Mouse (Mus musculus) limb, embryonic 11.5 days (tissue): ENCODE results near the gene Acvr1b. TPM values are rescaled to one million over a fixed set of nuclear protein-coding genes. Genes with fewer than 3 reads are reported as not detected.

ENCODE experiments used
- ATAC-seq: fragments of 200-750 bp; cut with Nextera tagmentation; 2 replicates; pipeline ENCODE4 v1.8.0; 2017; ENCODE audit warnings: low read depth; ENCODE audit not compliant: insufficient number of reproducible peaks, low FRiP score, low TSS enrichment
- DNase-seq: peaks from one replicate; pipeline ENCODE4 v3.0.0-alpha.2; 2015; ENCODE audit warnings: low spot score
- H3K27ac ChIP-seq: fragments of 300-500 bp; sonication (generic); replicated peaks from 2 replicates; pipeline ENCODE4 v1.5.1; 2014; ENCODE audit warnings: low read depth, mild to moderate bottlenecking, low read length
- H3K27me3 ChIP-seq: fragments of 300-500 bp; sonication (generic); 2 replicates; pipeline ENCODE4 v1.6.1; 2014; ENCODE audit warnings: mild to moderate bottlenecking, low read length, mixed read lengths; ENCODE audit not compliant: control insufficient read depth, insufficient read depth
- H3K36me3 ChIP-seq: fragments of 300-500 bp; sonication (generic); 2 replicates; pipeline ENCODE4 v1.6.1; 2014; ENCODE audit warnings: mild to moderate bottlenecking, low read length, moderate library complexity, mixed read lengths; ENCODE audit not compliant: control insufficient read depth, insufficient read depth
- H3K4me1 ChIP-seq: fragments of 300-500 bp; sonication (generic); 2 replicates; pipeline ENCODE4 v1.6.1; 2014; ENCODE audit warnings: low read length, mixed read lengths; ENCODE audit not compliant: control insufficient read depth, insufficient read depth
- H3K4me2 ChIP-seq: fragments of 300-500 bp; sonication (generic); 2 replicates; pipeline ENCODE4 v1.6.1; 2014; ENCODE audit warnings: low read depth, mild to moderate bottlenecking, moderate library complexity; ENCODE audit not compliant: severe bottlenecking
- H3K4me3 ChIP-seq: fragments of 300-500 bp; sonication (generic); 2 replicates; pipeline ENCODE4 v1.5.1; 2014; ENCODE audit warnings: low read depth, low read length
- H3K9ac ChIP-seq: fragments of 300-500 bp; sonication (generic); 2 replicates; pipeline ENCODE4 v1.6.1; 2014; ENCODE audit warnings: mild to moderate bottlenecking, low read length
- H3K9me3 ChIP-seq: fragments of 300-500 bp; sonication (generic); 2 replicates; pipeline ENCODE4 v1.6.1; 2016; ENCODE audit warnings: low read length; ENCODE audit not compliant: control insufficient read depth
- WGBS: fragments of 180-500 bp; shearing (Covaris S2); extraction: QIAGEN DNeasy Blood & Tissue Kit; methylation state at CpG from one replicate; pipeline ENCODE4 v1.1.7; 2014; 5-methylcytosine and 5-hydroxymethylcytosine counted together
- polyA plus RNA-seq: library from polyadenylated mRNA; unstranded; fragments of >200 nt; fragmentation: Nextera tagmentation; extraction: Ambion mirVana; gene quantifications from 2 replicates; pipeline ENCODE4 v1.2.1, GENCODE M21; 2014

Gene Acvr1b
- polyA plus RNA-seq, 1 experiment from 2014 or later: 9.4 TPM

- H3K9ac ChIP-seq: peak overlapping the region; percentile 9; the same call in 1 of the 2 replicates
- no peak overlapping the region for H3K4me3 ChIP-seq
- no peaks in the 10 kb centered on the region for H3K9me3 ChIP-seq
- no peak overlapping the region for H3K27ac ChIP-seq
- no peak overlapping the region for H3K4me2 ChIP-seq
- H3K4me1 ChIP-seq: peaks cover 16% of the 10 kb centered on the region
- WGBS: 34% methylated on average over 12 of the region's 12 CpGs
- ATAC-seq: no peak
- H3K27me3 ChIP-seq: no peaks in the 10 kb centered on the region
- no peak for DNase-seq
- peaks cover 4% of the 10 kb centered on the region; the same call in 1 of the 2 replicates for H3K36me3 ChIP-seq
Observed at GRCm38 (mm10) chr15:101235728-101236327, 62.0 kb downstream of the Acvr1b start.

GRCm38 (mm10) chr15:101236878-101237277, 63.0 kb downstream of the Acvr1b start:
- H3K9ac ChIP-seq: no peak overlapping the region
- H3K27me3 ChIP-seq: no peaks in the 10 kb centered on the region
- H3K4me2 ChIP-seq: no peak overlapping the region
- H3K4me3 ChIP-seq: no peak overlapping the region
- H3K36me3 ChIP-seq: no peaks in the 10 kb centered on the region
- H3K27ac ChIP-seq: no peak overlapping the region
- 7% methylated on average over 3 of the region's 3 CpGs for WGBS
- ATAC-seq (no peak), DNase-seq (peak; percentile 79)
- H3K9me3 ChIP-seq: no peaks in the 10 kb centered on the region
- peaks cover 15% of the 10 kb centered on the region for H3K4me1 ChIP-seq

GRCm38 (mm10) chr15:101238885-101239511, 65.1 kb downstream of the Acvr1b start:
- 5% methylated on average over 27 of the region's 28 CpGs for WGBS
- Histone ChIP-seq H3K27me3 (no peaks in the 10 kb centered on the region), H3K27ac (no peak overlapping the region), H3K4me1 (peaks cover 20% of the 10 kb centered on the region), H3K9me3 (no peaks in the 10 kb centered on the region), H3K4me2 (peak overlapping the region; percentile 59), H3K9ac (peak overlapping the region; percentile 52; the same call in 1 of the 2 replicates), H3K36me3 (no peaks in the 10 kb centered on the region), H3K4me3 (peak overlapping the region; percentile 20)
- DNase-seq (peak; percentile 83), ATAC-seq (peak; percentile 15; the same call in 1 of the 2 replicates)

DNA sequence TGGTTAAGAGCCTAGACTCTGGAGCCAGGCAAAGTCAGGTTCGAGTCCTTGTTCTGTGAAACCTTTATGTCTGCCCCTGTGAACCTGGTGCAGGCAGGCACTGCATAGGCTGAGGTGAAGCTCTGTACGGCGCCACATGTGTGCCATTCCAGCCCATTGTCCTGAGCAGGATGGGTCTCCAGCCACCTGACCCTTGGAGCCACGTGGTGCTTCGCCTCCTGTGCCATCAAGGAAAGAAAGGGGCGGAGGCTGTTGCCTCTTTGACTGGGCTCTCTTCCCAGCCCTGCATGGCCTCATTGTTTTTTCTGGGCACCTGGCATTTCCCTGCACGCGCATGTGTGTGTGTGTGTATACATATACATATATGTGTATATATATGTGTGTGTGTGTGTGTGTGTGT, 66.0 kb downstream of the Acvr1b start:
- H3K9ac ChIP-seq: no peak overlapping the region
- 69% methylated on average over 8 of the region's 8 CpGs for WGBS
- H3K4me3 ChIP-seq: no peak overlapping the region
- peaks cover 20% of the 10 kb centered on the region for H3K4me1 ChIP-seq
- DNase-seq (no peak), ATAC-seq (no peak)
- no peak overlapping the region for H3K27ac ChIP-seq
- H3K9me3 ChIP-seq: no peaks in the 10 kb centered on the region
- no peaks in the 10 kb centered on the region for H3K36me3 ChIP-seq
- H3K27me3 ChIP-seq: no peaks in the 10 kb centered on the region
- H3K4me2 ChIP-seq: no peak overlapping the region

DNA sequence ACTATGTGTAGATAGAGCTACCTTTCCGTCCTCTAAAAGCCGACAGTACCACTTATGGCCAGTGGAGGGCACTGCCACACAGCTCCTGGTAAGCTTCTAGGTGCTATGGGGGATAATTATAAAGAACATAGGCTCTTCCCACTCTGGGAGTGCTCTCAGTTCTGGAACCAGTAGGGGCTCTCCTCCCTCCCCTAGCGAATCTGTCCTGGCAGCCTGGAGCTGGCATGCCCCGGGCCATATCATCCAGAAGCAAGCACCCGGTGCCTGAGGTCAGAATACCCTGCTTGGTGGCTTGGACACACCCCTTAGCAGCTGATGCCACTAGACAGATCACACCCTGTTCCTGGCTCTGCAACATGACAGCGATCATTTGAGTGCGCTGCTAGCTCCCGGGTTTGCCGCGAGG, 66.9 kb downstream of the Acvr1b start:
- Histone ChIP-seq H3K36me3 (no peaks in the 10 kb centered on the region), H3K4me3 (no peak overlapping the region), H3K4me2 (no peak overlapping the region), H3K9me3 (no peaks in the 10 kb centered on the region), H3K9ac (no peak overlapping the region; the same call in 1 of the 2 replicates), H3K27ac (no peak overlapping the region), H3K27me3 (no peaks in the 10 kb centered on the region), H3K4me1 (peaks cover 12% of the 10 kb centered on the region)
- no peak for ATAC-seq
- DNase-seq: peak; percentile 88
- WGBS: 14% methylated on average over 10 of the region's 10 CpGs

- peaks cover 11% of the 10 kb centered on the region for H3K4me1 ChIP-seq
- no peak overlapping the region for H3K4me2 ChIP-seq
- H3K36me3 ChIP-seq: no peaks in the 10 kb centered on the region
- ATAC-seq (no peak), DNase-seq (no peak)
- no peaks in the 10 kb centered on the region for H3K9me3 ChIP-seq
- no peak overlapping the region for H3K27ac ChIP-seq
- no peak overlapping the region for H3K4me3 ChIP-seq
- H3K27me3 ChIP-seq: no peaks in the 10 kb centered on the region
- no peak overlapping the region; the same call in 1 of the 2 replicates for H3K9ac ChIP-seq
- WGBS: 65% methylated on average over 9 of the region's 9 CpGs
Observed at GRCm38 (mm10) chr15:101241236-101241635, 67.4 kb downstream of the Acvr1b start.

DNA sequence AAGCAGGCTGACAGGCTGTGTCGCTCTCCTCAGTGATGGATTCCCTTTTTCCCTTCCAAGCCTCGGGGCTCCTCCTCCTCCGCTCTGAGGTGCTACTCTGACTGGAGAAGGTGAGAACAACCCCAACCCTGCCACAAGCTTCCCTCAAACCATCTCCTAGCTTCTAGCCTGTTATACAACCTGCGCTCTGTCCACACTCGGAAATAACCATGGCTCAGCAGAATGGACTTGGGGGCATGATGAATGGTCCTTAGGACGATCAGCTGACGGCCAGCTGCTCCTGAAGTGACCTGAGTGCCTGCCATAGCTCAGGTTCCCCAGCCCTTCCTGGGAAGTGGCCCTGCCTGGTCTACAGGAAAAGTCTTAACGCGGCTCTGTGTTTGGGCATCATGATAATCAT, 68.0 kb downstream of the Acvr1b start:
- no peak overlapping the region for H3K4me3 ChIP-seq
- ATAC-seq (no peak), DNase-seq (no peak)
- no peak overlapping the region for H3K27ac ChIP-seq
- H3K4me2 ChIP-seq: no peak overlapping the region
- no peaks in the 10 kb centered on the region for H3K27me3 ChIP-seq
- H3K36me3 ChIP-seq: no peaks in the 10 kb centered on the region
- peaks cover 12% of the 10 kb centered on the region for H3K4me1 ChIP-seq
- 56% methylated on average over 9 of the region's 9 CpGs for WGBS
- no peaks in the 10 kb centered on the region for H3K9me3 ChIP-seq
- no peak overlapping the region for H3K9ac ChIP-seq

GRCm38 (mm10) chr15:101242645-101243044, 68.8 kb downstream of the Acvr1b start:
- ATAC-seq: no peak
- Histone ChIP-seq H3K9me3 (no peaks in the 10 kb centered on the region), H3K36me3 (no peaks in the 10 kb centered on the region), H3K27ac (no peak overlapping the region), H3K4me1 (peaks cover 13% of the 10 kb centered on the region), H3K4me3 (no peak overlapping the region), H3K4me2 (no peak overlapping the region), H3K9ac (peak overlapping the region; percentile 43; the same call in 1 of the 2 replicates), H3K27me3 (no peaks in the 10 kb centered on the region)
- DNase-seq: peak; percentile 65
- WGBS: 18% methylated on average over 8 of the region's 8 CpGs
